Mouse (Mus musculus): ENCODE data around the gene Gm47841. TPM values are rescaled to one million over a fixed set of nuclear protein-coding genes. Genes with fewer than 3 reads are reported as not detected.

Gene Gm47841
- total RNA-seq, 2 experiments from 2014 or later, result 0.32 TPM; not detected in 1

- intact Hi-C loops (cut with DNase I), result no loop called here
- peak in 1 of 2 experiments; percentile 54 for DNase-seq (ENCODE audit: extremely low spot score in 1 of 2, low spot score in 2 of 2)
These were observed 5.6 kb upstream of the Gm47841 start for GRCm38 (mm10) chr15:101052560-101053501.

DNA sequence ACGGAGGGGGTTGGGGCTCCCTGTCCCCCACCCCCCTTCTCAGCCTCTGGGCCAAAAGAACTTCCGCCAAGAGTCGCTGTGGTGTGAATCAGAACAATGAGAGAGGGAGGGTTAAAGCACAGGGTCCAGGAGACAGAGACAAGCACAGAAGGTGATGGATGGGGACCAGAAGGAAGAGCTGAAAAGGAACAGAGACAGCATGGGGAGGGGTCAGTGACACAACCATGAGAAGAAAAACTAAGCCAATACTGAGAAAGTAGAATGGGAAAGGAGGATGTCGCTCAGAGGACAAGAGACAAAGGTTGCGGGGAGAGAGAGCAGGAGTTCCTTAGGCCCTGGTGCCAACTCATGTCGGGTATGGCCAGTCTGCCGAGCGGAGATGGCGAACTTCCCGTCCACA lies 4.7 kb upstream of the Gm47841 start:
- intact Hi-C loops (cut with DNase I), result no loop called here
- DNase-seq (ENCODE audit: extremely low spot score in 1 of 2, low spot score in 2 of 2), result no peak

GRCm38 (mm10) chr15:101048338-101048896 lies 1.2 kb upstream of the Gm47841 start:
- intact Hi-C loops (cut with DNase I), result no loop called here
- no peak for DNase-seq (ENCODE audit: extremely low spot score in 1 of 2, low spot score in 2 of 2)

DNA sequence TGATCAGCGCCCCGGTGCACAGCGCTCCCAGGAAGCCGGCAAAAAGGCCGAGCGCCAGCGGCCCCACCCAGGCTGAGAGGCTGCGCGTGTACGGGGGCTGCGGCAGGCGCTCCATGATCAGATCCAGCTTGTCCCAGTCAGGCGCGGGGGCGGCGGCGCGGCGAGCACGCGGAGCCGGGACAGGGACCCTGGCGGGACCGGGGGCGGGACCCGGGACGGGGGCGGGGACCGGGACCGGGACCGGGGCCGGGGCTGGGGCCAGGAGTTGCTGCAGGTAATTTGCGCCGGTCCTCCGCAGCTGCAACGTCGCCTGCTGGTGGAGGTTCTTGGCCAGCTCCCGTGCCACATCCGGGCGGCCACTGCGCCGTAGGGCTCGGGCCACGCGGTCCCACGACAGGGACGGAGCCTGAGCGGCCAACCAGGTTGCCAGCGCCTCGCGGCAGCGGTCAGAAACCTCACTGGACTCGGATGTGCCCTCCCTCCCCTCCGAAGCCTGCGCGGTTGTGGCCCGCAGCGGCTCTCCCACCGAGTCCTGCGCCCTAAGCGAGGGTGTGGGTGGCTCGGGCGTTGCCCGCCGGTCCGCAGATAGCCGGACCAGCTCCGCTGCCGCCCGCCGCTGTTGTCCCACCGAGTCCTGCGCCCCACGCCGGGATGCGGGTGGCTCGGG lies 537 bp downstream of the Gm47841 start:
- intact Hi-C loops (cut with DNase I), result no loop called here
- DNase-seq (ENCODE audit: extremely low spot score in 1 of 2, low spot score in 2 of 2), result peak; percentile 32 to 67

DNA sequence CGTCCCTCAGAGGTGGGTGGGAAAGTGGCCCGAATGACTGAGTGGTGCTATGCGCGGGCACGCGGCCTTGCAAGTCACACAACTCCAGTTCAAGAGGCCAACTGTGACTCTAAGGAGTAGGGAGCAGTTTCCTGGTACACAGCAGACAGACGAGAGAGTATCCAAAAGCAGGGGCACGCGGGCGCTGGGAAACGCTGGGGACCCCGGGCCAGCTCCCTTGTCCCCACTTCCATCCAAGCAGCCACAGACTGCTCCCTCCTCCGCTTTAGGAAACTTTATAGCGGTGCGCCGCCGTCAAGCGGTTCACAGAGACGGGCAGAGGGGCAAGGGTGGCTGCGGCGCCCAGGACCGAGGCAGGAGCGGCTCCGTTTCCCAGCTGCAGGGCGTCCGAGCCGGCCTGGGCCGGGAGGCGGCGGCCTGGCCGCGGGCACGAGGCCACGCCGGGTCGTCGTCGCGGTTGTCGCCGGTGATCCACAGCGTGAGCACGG lies 1.1 kb downstream of the Gm47841 start:
- DNase-seq (ENCODE audit: extremely low spot score in 1 of 2, low spot score in 2 of 2), result no peak
- intact Hi-C loops (cut with DNase I), result no loop called here

DNA sequence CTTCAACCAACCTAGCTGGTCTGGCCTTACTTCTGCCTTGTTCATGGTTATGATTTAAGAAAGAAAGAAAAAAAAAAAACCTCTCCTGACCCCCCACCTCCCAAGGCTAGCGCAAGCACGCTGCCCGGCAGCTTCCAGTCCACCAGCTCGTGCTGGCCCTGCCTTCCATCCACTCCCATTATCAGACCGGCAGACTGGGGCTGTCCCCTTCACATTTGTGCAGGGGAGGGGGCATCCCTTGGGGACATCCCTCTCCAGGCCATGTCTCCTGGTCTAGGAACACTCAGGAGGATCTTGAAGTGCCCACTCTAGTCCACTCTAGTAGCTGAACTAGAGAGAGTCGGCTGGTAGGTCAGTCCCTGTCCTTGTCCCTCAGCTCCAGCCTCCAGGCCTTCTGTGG lies 2.7 kb downstream of the Gm47841 start:
- intact Hi-C loops (cut with DNase I), result no loop called here
- no peak for DNase-seq (ENCODE audit: extremely low spot score in 1 of 2, low spot score in 2 of 2)

- intact Hi-C loops (cut with DNase I), result no loop called here
- peak in 1 of 2 experiments; percentile 62 for DNase-seq (ENCODE audit: extremely low spot score in 1 of 2, low spot score in 2 of 2)
These were observed 4.6 kb downstream of the Gm47841 start for GRCm38 (mm10) chr15:101042613-101043012.

DNA sequence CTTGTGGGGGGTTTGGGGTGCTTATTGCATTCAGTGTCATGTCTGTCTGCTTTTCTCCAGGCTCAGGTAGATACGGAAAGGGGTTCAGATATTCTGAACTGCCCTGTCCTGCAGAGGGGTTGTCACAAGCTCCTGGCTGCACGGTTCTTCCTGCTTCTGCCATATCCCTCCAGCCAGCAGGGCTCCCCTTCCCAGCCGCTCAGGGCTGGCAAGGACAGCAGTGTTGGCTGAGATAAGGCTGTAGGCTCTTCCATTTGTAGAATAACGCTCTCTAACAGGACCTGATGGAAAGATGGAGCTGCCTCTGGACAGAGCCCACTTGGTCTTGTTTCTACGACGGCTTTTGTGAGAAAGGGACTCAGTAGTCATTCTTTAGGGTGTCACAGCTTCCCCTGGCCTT lies 5.2 kb downstream of the Gm47841 start:
- no peak for DNase-seq (ENCODE audit: extremely low spot score in 1 of 2, low spot score in 2 of 2)
- intact Hi-C loops (cut with DNase I), result no loop called here

DNA sequence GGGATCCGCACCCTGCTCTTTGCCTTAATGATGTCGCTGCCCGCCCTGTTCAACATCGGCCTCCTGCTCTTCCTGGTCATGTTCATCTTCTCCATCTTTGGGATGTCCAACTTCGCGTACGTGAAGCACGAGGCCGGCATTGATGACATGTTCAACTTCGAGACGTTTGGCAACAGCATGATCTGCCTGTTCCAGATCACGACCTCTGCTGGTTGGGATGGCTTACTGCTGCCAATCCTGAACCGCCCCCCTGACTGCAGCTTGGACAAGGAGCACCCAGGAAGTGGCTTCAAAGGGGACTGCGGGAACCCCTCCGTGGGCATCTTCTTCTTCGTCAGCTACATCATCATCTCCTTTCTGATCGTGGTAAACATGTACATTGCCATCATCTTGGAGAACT lies 7.5 kb downstream of the Gm47841 start:
- intact Hi-C loops (cut with DNase I), result no loop called here

GRCm38 (mm10) chr15:101028960-101029359 lies 18.2 kb downstream of the Gm47841 start:
- intact Hi-C loops (cut with DNase I), result no loop called here
- DNase-seq (ENCODE audit: extremely low spot score in 1 of 2, low spot score in 2 of 2), result no peak

More for the DNA sequence above, 7.5 kb downstream of the Gm47841 start:
- DNase-seq (ENCODE audit: extremely low spot score in 1 of 2, low spot score in 2 of 2), result no peak

- no peak for DNase-seq (ENCODE audit: extremely low spot score in 1 of 2, low spot score in 2 of 2)
- intact Hi-C loops (cut with DNase I), result no loop called here
These were observed 35.8 kb downstream of the Gm47841 start for GRCm38 (mm10) chr15:101011352-101011751.

GRCm38 (mm10) chr15:101008386-101009010 lies 38.7 kb downstream of the Gm47841 start:
- intact Hi-C loops (cut with DNase I), result no loop called here

DNA sequence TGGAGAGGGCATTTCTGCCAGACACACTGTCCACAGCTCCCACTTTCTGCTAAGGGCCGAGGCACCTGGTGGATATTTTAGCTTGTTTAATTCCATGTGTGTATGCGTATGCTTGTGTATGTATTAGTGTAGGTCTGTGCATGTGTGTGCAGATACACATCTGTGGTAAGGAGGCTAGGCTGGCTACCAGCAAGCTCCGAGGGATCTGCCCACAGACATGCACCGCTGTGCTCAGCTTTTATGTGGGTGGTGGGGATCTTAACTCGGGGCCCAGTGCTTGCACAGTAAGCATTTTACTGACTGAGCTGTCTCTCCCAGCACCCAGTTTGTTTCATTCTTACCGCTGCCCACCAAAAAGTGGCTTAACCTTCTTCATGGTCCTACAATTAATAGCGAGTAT lies 40.0 kb downstream of the Gm47841 start:
- intact Hi-C loops (cut with DNase I), result no loop called here
- no peak for DNase-seq (ENCODE audit: extremely low spot score in 1 of 2, low spot score in 2 of 2)

More at GRCm38 (mm10) chr15:101008386-101009010, 38.7 kb downstream of the Gm47841 start:
- DNase-seq (ENCODE audit: extremely low spot score in 1 of 2, low spot score in 2 of 2), result peak; percentile 43 to 67

GRCm38 (mm10) chr15:101006251-101007040 lies 40.8 kb downstream of the Gm47841 start:
- intact Hi-C loops (cut with DNase I), result no loop called here
- DNase-seq (ENCODE audit: extremely low spot score in 1 of 2, low spot score in 2 of 2), result no peak

- intact Hi-C loops (cut with DNase I), result no loop called here
- DNase-seq (ENCODE audit: extremely low spot score in 1 of 2, low spot score in 2 of 2), result peak in 1 of 2 experiments; percentile 66
These were observed 41.5 kb downstream of the Gm47841 start for GRCm38 (mm10) chr15:101005717-101006116.

- intact Hi-C loops (cut with DNase I), result no loop called here
- no peak for DNase-seq (ENCODE audit: extremely low spot score in 1 of 2, low spot score in 2 of 2)
These were observed 42.7 kb downstream of the Gm47841 start for GRCm38 (mm10) chr15:101004538-101004937.

DNA sequence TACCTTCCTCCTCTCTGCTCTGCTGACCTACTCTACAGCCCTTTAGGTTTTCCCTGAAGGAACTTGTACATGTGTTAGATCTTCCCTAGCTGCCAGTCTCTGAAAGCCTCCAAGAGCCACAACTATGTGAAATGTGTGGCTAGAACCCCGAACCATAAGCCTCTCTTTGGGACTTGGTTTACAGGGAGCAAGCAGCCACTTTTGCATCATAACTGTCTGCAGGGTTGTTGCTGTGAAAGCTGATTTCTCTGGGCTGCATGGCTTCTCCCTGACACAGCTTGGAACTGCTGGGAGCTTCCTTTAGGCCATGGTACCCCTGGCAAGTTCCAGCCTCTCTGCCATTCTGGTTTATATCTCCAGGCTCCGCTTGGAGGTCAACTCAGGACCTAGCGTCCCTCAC lies 44.7 kb downstream of the Gm47841 start:
- intact Hi-C loops (cut with DNase I), result no loop called here
- no peak for DNase-seq (ENCODE audit: extremely low spot score in 1 of 2, low spot score in 2 of 2)

DNA sequence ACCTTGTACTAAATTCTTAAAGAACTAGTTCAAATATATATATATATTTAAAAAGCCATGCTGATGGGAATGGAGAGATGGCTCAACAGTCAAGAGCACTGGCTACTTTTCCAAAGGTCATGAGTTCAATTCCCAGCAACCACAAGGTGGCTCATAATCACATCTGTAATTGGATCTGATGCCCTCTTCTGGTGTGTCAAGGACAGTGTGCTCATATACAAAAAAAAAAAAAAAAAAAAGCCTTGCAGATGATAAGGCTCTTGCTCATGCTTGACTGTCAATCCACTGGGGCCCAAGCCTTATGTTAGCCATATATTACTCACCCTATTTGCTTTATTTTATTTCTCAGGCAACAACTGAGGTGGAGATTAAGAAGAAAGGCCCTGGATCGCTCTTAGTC lies 45.5 kb downstream of the Gm47841 start:
- intact Hi-C loops (cut with DNase I), result no loop called here
- DNase-seq (ENCODE audit: extremely low spot score in 1 of 2, low spot score in 2 of 2), result no peak
